Mouse (Mus musculus) liver, embryonic 14.5 days (tissue): ENCODE measurements around the gene Sh3bp4.

Experiments used
- CTCF ChIP-seq: IDR thresholded peaks from 2 replicates; pipeline ENCODE4 v1.5.1; 2016; ENCODE audit warnings: antibody characterized with exemption, low read depth, control low read depth
- EP300 ChIP-seq: IDR thresholded peaks from 2 replicates; pipeline ENCODE4 v1.6.1; 2016; ENCODE audit warnings: antibody characterized with exemption, low read depth

GRCm38 (mm10) chr1:89124076-89124475 lies 53.9 kb downstream of the Sh3bp4 start:
- TF ChIP-seq CTCF (no peak), EP300 (no peak)
